Mouse (Mus musculus): ENCODE data around the gene Sqstm1. TPM values are rescaled to one million over a fixed set of nuclear protein-coding genes. Genes with fewer than 3 reads are reported as not detected.

The Sqstm1 gene
- polyA plus RNA-seq, 1 experiment from 2014 or later, result 272 TPM

- Histone ChIP-seq H3K9me3 (replicated peaks) (no peaks in the 10 kb centered on the region), H3K9ac (no peak overlapping the region), H3K4me2 (replicated peaks) (no peak overlapping the region), H3K4me3 (replicated peaks) (no peak overlapping the region), H3K27ac (replicated peaks) (no peak overlapping the region), H3K27me3 (no peaks in the 10 kb centered on the region), H3K4me1 (peaks cover 13% of the 10 kb centered on the region; the same call in 1 of the 2 replicates), H3K36me3 (peaks cover 75% of the 10 kb centered on the region)
- 77% methylated on average over 3 of the region's 3 CpGs for WGBS
- no peak for ATAC-seq (ENCODE audit: insufficient number of reproducible peaks, low FRiP score, low TSS enrichment, low read depth)
Measured at GRCm38 (mm10) chr11:50205434-50205833, 5.2 kb downstream of the Sqstm1 start.

DNA sequence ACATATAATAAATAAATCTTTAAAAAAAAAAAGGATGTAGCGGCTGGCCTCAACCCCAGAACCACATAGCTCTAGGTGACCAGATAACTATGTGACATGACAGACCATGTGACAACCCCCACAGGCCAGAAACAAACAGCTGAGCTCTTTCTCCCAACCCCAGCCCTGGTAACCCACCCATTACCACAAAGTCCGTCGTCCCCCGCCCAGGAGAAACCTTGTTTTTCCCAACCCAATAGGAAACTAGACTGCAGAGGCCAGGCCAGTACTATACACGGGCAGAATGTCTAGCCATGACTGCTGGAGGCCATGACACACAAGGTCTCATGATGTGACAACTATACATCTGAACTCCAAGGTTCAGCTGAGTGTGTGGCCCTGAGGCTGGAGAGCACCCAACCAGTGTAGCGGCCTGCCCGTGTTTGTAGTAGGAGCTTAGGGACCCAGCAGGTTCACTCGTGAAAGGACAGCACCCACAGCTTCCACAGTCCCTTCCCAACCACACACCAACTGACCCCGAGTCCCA lies 7.3 kb downstream of the Sqstm1 start:
- H3K4me3 ChIP-seq (replicated peaks), result no peak overlapping the region
- peaks cover 5% of the 10 kb centered on the region; the same call in 1 of the 2 replicates for H3K4me1 ChIP-seq
- H3K9me3 ChIP-seq (replicated peaks), result no peaks in the 10 kb centered on the region
- no peak overlapping the region for H3K9ac ChIP-seq
- no peak overlapping the region for H3K27ac ChIP-seq (replicated peaks)
- 93% methylated on average over 9 of the region's 9 CpGs for WGBS
- no peaks in the 10 kb centered on the region for H3K27me3 ChIP-seq
- peaks cover 94% of the 10 kb centered on the region for H3K36me3 ChIP-seq
- no peak for ATAC-seq (ENCODE audit: insufficient number of reproducible peaks, low FRiP score, low TSS enrichment, low read depth)
- H3K4me2 ChIP-seq (replicated peaks), result no peak overlapping the region

- no peak overlapping the region for H3K27ac ChIP-seq (replicated peaks)
- WGBS, result 89% methylated on average over 3 of the region's 3 CpGs
- H3K9ac ChIP-seq, result no peak overlapping the region
- ATAC-seq (ENCODE audit: insufficient number of reproducible peaks, low FRiP score, low TSS enrichment, low read depth), result no peak
- no peak overlapping the region for H3K4me3 ChIP-seq (replicated peaks)
- H3K4me2 ChIP-seq (replicated peaks), result no peak overlapping the region
- peaks cover 91% of the 10 kb centered on the region for H3K36me3 ChIP-seq
- H3K4me1 ChIP-seq, result no peaks in the 10 kb centered on the region
- H3K9me3 ChIP-seq (replicated peaks), result no peaks in the 10 kb centered on the region
- no peaks in the 10 kb centered on the region for H3K27me3 ChIP-seq
Measured at GRCm38 (mm10) chr11:50201590-50201989, 9.0 kb downstream of the Sqstm1 start.

- Histone ChIP-seq H3K27ac (replicated peaks) (no peak overlapping the region), H3K36me3 (peaks cover 81% of the 10 kb centered on the region), H3K4me1 (no peaks in the 10 kb centered on the region), H3K9ac (no peak overlapping the region), H3K27me3 (no peaks in the 10 kb centered on the region), H3K9me3 (replicated peaks) (no peaks in the 10 kb centered on the region), H3K4me3 (replicated peaks) (no peak overlapping the region), H3K4me2 (replicated peaks) (no peak overlapping the region)
- 77% methylated on average over 8 of the region's 8 CpGs for WGBS
- no peak for ATAC-seq (ENCODE audit: insufficient number of reproducible peaks, low FRiP score, low TSS enrichment, low read depth)
Measured at GRCm38 (mm10) chr11:50200613-50201012, 10.0 kb downstream of the Sqstm1 start.

GRCm38 (mm10) chr11:50198916-50199315 lies 11.7 kb downstream of the Sqstm1 start:
- Histone ChIP-seq H3K4me2 (replicated peaks) (no peak overlapping the region), H3K9me3 (replicated peaks) (no peaks in the 10 kb centered on the region), H3K27ac (replicated peaks) (no peak overlapping the region), H3K36me3 (peaks cover 64% of the 10 kb centered on the region), H3K9ac (no peak overlapping the region), H3K4me3 (replicated peaks) (no peak overlapping the region), H3K27me3 (no peaks in the 10 kb centered on the region), H3K4me1 (no peaks in the 10 kb centered on the region)
- 86% methylated on average over 2 of the region's 2 CpGs for WGBS
- ATAC-seq (ENCODE audit: insufficient number of reproducible peaks, low FRiP score, low TSS enrichment, low read depth), result no peak

DNA sequence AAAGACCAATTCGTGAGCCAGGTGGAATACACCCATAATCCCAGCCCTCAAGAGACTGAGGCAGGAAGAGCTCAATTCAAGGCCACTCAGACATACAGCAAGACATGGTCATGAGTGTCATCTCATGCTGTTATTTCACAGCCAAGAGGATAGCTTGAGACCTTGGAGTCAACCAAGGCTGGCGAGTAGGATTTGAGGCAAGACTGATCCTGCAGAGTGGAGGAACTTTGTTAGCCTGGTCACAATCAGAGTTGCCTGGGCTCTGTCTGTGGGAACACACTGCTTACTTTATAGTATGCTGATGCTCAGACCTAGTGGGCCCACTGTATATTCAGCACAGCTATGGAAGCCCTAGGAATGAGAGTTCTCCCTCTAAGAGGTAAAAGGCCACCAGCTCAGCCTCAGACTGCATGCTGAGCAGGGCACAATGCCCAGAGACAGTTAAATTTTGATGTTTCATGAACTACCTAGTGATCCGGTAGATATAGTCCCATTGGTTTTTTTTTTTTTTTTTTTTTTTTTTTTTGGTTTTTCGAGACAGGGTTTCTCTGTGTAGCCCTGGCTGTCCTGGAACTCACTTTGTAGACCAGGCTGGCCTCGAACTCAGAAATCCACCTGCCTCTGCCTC lies 12.3 kb downstream of the Sqstm1 start:
- Histone ChIP-seq H3K9me3 (replicated peaks) (no peaks in the 10 kb centered on the region), H3K4me1 (no peaks in the 10 kb centered on the region), H3K4me2 (replicated peaks) (no peak overlapping the region), H3K27me3 (no peaks in the 10 kb centered on the region), H3K4me3 (replicated peaks) (no peak overlapping the region), H3K27ac (replicated peaks) (no peak overlapping the region), H3K9ac (no peak overlapping the region), H3K36me3 (peaks cover 60% of the 10 kb centered on the region)
- 82% methylated on average over 4 of the region's 5 CpGs for WGBS
- no peak for ATAC-seq (ENCODE audit: insufficient number of reproducible peaks, low FRiP score, low TSS enrichment, low read depth)

DNA sequence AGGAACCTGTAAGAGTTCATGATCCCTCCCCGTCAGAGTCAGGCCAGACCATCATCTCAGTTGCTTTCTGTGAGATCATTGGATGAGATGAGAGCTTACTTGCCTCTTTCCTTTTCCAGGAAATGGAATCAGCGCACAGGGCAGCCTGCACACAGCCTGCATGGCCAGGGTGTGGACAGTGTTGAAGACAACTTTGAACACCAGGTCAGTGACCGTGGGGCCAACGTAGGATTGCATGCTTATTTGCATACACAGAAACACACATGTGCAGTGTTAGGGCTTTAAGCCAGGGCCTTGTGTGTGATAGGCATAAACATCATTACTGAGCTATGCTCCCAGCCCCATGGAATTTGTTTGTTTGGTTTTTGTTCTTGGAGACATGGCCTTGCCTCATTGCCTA lies 13.1 kb downstream of the Sqstm1 start:
- Histone ChIP-seq H3K4me3 (replicated peaks) (no peak overlapping the region), H3K4me2 (replicated peaks) (no peak overlapping the region), H3K36me3 (peaks cover 52% of the 10 kb centered on the region), H3K4me1 (no peaks in the 10 kb centered on the region), H3K9ac (no peak overlapping the region), H3K9me3 (replicated peaks) (no peaks in the 10 kb centered on the region), H3K27ac (replicated peaks) (no peak overlapping the region), H3K27me3 (no peaks in the 10 kb centered on the region)
- 92% methylated on average over 4 of the region's 4 CpGs for WGBS
- ATAC-seq (ENCODE audit: insufficient number of reproducible peaks, low FRiP score, low TSS enrichment, low read depth), result no peak

DNA sequence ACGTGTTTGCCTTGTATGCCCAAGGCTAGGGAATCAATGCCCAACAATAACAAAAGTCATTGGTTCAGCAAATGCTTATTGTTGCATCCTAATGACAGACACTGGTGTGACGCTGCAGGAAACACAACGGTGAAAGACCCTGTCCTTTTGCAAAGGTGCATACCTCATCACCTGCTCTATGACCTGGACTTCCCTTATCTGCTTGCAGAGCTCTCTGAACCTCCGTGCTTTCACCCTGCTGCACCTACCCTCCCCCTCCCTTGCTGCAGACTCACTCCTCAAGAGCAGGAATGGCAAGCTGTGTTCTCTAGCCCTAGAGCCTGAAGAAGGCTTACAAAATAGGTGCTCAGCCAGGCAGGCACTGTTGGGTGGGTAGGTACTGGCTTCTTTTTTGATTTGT lies 15.8 kb downstream of the Sqstm1 start:
- no peak for ATAC-seq (ENCODE audit: insufficient number of reproducible peaks, low FRiP score, low TSS enrichment, low read depth)
- H3K27me3 ChIP-seq, result no peaks in the 10 kb centered on the region
- H3K9me3 ChIP-seq (replicated peaks), result no peaks in the 10 kb centered on the region
- no peak overlapping the region for H3K4me2 ChIP-seq (replicated peaks)
- no peaks in the 10 kb centered on the region for H3K4me1 ChIP-seq
- no peak overlapping the region for H3K9ac ChIP-seq
- H3K27ac ChIP-seq (replicated peaks), result no peak overlapping the region
- peaks cover 24% of the 10 kb centered on the region for H3K36me3 ChIP-seq
- 73% methylated on average over 4 of the region's 4 CpGs for WGBS
- no peak overlapping the region for H3K4me3 ChIP-seq (replicated peaks)

- H3K4me2 ChIP-seq (replicated peaks), result no peak overlapping the region
- ATAC-seq (ENCODE audit: insufficient number of reproducible peaks, low FRiP score, low TSS enrichment, low read depth), result no peak
- H3K4me1 ChIP-seq, result no peaks in the 10 kb centered on the region
- H3K9ac ChIP-seq, result no peak overlapping the region
- no peaks in the 10 kb centered on the region for H3K9me3 ChIP-seq (replicated peaks)
- H3K27me3 ChIP-seq, result no peaks in the 10 kb centered on the region
- H3K36me3 ChIP-seq, result peaks cover 17% of the 10 kb centered on the region
- WGBS, result 77% methylated on average over 7 of the region's 7 CpGs
- H3K27ac ChIP-seq (replicated peaks), result no peak overlapping the region
- no peak overlapping the region for H3K4me3 ChIP-seq (replicated peaks)
Measured at GRCm38 (mm10) chr11:50194070-50194469, 16.6 kb downstream of the Sqstm1 start.

DNA sequence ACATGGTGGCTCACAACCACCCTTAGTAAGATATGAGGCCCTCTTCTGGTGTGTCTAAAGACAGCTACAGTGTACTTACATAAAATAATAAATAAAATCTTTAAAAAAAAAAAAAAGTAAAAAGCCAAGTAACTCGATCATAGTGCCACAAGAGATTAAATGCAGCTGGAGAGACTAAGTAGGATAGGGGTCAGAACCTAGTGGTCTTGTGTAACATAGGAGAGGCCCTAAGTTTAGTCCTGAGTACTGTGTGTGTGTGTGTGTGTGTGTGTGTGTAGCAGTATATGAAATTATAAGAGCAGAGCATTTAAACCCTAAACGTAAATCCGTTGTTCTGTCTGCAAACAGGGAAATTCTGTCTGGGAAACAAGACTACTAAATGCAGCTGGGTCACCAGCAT lies 18.3 kb downstream of the Sqstm1 start:
- Histone ChIP-seq H3K4me1 (no peaks in the 10 kb centered on the region), H3K9ac (no peak overlapping the region)

DNA sequence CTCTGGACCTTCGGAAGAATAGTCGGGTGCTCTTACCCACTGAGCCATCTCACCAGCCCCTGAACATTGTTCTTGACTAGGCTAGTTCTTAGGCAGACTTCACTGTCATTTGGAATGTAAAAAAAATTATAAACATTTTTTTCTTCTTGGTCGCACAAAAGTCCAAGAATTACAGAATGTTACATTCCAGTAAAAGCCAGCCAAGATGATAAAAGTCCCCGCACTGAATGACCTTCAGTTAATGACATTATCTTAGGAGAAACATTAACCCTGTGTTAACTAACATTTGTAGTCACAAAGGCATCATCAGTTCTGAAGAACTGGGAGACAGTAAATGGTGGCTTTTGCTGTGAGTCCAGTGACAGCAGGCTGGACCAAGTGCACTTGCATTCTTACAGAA lies 20.3 kb downstream of the Sqstm1 start:
- H3K9me3 ChIP-seq (replicated peaks), result no peaks in the 10 kb centered on the region
- H3K4me2 ChIP-seq (replicated peaks), result no peak overlapping the region
- no peaks in the 10 kb centered on the region for H3K36me3 ChIP-seq
- H3K4me1 ChIP-seq, result no peaks in the 10 kb centered on the region
- H3K27ac ChIP-seq (replicated peaks), result no peak overlapping the region
- no peak overlapping the region for H3K9ac ChIP-seq
- no peaks in the 10 kb centered on the region for H3K27me3 ChIP-seq
- WGBS, result 84% methylated on average over 4 of the region's 4 CpGs
- H3K4me3 ChIP-seq (replicated peaks), result no peak overlapping the region
- ATAC-seq (ENCODE audit: insufficient number of reproducible peaks, low FRiP score, low TSS enrichment, low read depth), result no peak

More for the DNA sequence above, 18.3 kb downstream of the Sqstm1 start:
- no peak overlapping the region for H3K4me3 ChIP-seq (replicated peaks)
- H3K4me2 ChIP-seq (replicated peaks), result no peak overlapping the region
- no peak for ATAC-seq (ENCODE audit: insufficient number of reproducible peaks, low FRiP score, low TSS enrichment, low read depth)
- WGBS, result 73% methylated on average over 3 of the region's 3 CpGs
- H3K27me3 ChIP-seq, result no peaks in the 10 kb centered on the region
- H3K36me3 ChIP-seq, result peaks cover 7% of the 10 kb centered on the region; the same call in 1 of the 2 replicates
- no peaks in the 10 kb centered on the region for H3K9me3 ChIP-seq (replicated peaks)
- no peak overlapping the region for H3K27ac ChIP-seq (replicated peaks)

DNA sequence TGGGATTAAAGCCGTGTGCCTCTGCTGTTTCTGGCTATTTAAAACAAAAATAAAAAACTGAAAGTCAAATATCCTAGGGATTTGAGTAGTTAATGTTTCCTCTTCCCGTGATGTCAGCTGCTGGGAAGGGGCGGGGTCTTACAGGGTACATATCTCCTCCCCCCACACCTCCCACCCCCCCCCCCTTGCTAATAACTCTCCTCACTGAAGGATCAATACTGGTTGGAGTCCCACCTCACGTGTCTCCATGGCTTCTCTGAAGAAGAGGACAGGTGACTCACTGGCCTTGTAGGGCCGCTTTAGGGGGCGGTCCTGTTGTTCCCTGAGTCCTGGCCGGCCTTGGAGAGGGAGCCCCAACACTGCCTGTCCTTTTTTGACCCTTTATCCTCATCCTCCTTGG lies 21.9 kb downstream of the Sqstm1 start:
- no peaks in the 10 kb centered on the region for H3K9me3 ChIP-seq (replicated peaks)
- no peaks in the 10 kb centered on the region for H3K27me3 ChIP-seq
- ATAC-seq (ENCODE audit: insufficient number of reproducible peaks, low FRiP score, low TSS enrichment, low read depth), result no peak; the same call in 1 of the 2 replicates
- H3K9ac ChIP-seq, result no peak overlapping the region
- no peaks in the 10 kb centered on the region for H3K36me3 ChIP-seq
- H3K27ac ChIP-seq (replicated peaks), result no peak overlapping the region
- H3K4me1 ChIP-seq, result no peaks in the 10 kb centered on the region
- WGBS, result 76% methylated on average over 7 of the region's 7 CpGs
- no peak overlapping the region for H3K4me3 ChIP-seq (replicated peaks)
- H3K4me2 ChIP-seq (replicated peaks), result no peak overlapping the region

Data from embryonic facial prominence, embryonic 15.5 days (tissue).